Mouse (Mus musculus): ENCODE data around the gene Plekhj1.

Plekhj1 gene

DNA sequence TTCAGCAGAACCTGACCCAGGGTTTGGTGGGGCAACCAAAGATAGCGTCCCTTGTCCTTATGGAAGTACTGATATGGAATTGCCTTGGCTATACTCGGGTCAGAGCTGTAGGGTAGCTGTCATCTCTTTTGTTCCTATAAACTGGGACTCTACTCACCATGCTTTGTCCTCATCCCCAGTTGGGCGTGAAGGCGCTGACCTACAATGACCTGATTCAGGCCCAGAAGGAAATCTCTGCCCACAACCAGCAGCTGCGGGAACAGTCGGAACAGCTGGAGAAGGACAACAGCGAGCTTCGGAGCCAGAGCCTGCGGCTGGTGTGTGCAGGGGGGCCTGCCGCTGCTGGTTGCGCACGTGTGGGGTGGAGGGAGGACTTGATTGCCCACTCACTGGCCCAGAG, 13.6 kb downstream of the Plekhj1 start:
- in situ Hi-C loops (cut with MboI, MseI): loop anchor here in 1 of 2 experiments (5.0 kb wide), 1 partner anchor 73 kb away; no protein-coding TSS in a partner anchor

GRCm38 (mm10) chr10:80784302-80784701, 14.1 kb downstream of the Plekhj1 start:
- in situ Hi-C loops (cut with MboI, MseI): no loop called here

GRCm38 (mm10) chr10:80779565-80779964, 18.9 kb downstream of the Plekhj1 start:
- in situ Hi-C loops (cut with MboI, MseI): no loop called here

DNA sequence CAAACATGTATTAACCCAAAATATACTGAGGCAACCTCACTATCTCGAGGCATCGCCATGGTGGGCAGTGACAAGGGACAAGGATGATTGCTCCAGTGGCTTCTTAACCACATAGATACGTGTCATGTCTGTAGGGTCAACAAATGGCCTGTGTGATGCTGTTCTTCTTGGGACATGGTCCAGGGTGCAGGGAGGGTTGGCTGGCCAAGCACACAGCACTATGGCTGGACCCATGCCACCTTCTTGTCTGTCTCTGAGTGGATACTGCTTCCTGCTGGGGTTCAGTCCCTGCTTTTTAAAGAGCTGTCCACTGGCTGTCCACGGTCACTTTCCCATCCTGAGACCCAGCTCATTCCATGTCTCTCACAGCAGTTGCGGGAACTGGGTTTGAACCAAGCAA, 21.3 kb downstream of the Plekhj1 start:
- in situ Hi-C loops (cut with MboI, MseI): no loop called here

DNA sequence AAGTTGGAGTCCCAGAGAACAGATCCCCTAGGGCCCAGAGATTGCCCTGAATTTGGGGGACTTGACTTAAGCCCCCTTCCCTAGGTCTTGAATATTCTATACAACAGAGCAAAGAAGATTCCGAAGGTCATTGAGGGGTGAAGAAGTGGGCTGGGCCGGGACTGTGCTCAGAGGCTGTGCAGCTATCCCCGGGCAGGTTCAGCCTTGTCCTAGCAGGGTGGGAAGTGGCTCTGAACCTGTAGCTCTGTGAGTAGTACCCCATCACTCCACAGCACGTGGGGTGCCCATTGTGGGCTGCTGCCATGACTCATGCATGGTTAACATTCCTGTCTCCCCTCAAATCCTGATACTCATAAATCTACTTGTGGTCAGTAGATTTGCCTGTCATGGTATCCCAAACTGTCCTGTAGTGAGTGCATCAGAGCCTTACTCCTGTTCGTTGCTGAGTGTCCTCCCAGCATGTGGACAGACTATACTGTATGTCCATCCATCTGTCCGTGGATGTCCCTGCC, 22.0 kb downstream of the Plekhj1 start:
- in situ Hi-C loops (cut with MboI, MseI): no loop called here

GRCm38 (mm10) chr10:80775731-80776130, 22.7 kb downstream of the Plekhj1 start:
- in situ Hi-C loops (cut with MboI, MseI): no loop called here

GRCm38 (mm10) chr10:80774981-80775380, 23.4 kb downstream of the Plekhj1 start:
- in situ Hi-C loops (cut with MboI, MseI): no loop called here

GRCm38 (mm10) chr10:80774549-80774948, 23.9 kb downstream of the Plekhj1 start:
- in situ Hi-C loops (cut with MboI, MseI): no loop called here

GRCm38 (mm10) chr10:80773816-80774215, 24.6 kb downstream of the Plekhj1 start:
- in situ Hi-C loops (cut with MboI, MseI): no loop called here

DNA sequence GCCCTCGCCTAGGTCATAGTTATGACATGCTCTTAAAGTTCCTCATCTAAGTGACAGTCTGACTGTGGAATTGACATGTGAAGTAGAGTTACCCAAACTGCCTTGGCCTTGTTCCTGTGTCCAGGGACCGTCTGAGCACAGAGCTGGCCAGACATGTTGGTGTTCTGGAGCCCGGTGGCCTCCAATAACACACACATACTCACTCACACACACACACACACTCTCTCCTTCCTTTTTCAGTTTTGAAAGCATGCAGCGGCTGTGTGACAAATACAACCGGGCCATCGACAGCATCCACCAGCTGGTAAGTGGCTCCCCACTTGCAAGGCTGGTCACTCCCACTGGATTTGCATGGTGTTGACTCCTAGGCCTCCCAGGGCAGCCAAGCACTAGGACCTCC, 30.1 kb downstream of the Plekhj1 start:
- in situ Hi-C loops (cut with MboI, MseI): no loop called here

GRCm38 (mm10) chr10:80766161-80766815, 32.1 kb downstream of the Plekhj1 start:
- in situ Hi-C loops (cut with MboI, MseI): no loop called here

- in situ Hi-C loops (cut with MboI, MseI): no loop called here
These were observed 32.7 kb downstream of the Plekhj1 start for GRCm38 (mm10) chr10:80765746-80766145.

DNA sequence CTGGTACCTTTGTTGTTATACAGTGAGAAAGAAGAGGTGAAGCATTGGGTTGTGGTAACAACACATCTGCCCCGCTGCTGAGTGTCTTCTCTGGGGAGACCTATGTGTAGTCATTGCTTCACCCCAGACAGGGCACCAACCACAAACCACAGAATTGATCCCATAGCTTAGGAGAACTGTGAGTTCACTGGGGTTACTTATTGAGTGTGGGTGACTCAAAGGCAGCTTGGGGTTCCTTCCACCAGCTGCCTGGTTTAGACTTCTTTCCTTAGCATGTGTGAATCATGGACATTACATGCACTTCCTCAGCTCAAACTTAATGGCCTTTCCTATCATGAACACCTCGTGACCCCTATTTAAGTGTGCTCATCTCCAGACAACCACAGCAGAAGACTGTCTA, 34.9 kb downstream of the Plekhj1 start:
- in situ Hi-C loops (cut with MboI, MseI): no loop called here

GRCm38 (mm10) chr10:80761821-80762220, 36.6 kb downstream of the Plekhj1 start:
- in situ Hi-C loops (cut with MboI, MseI): no loop called here

- in situ Hi-C loops (cut with MboI, MseI): no loop called here
These were observed 37.6 kb downstream of the Plekhj1 start for GRCm38 (mm10) chr10:80760596-80761524.

- in situ Hi-C loops (cut with MboI, MseI): no loop called here
These were observed 39.8 kb downstream of the Plekhj1 start for GRCm38 (mm10) chr10:80758651-80759050.

DNA sequence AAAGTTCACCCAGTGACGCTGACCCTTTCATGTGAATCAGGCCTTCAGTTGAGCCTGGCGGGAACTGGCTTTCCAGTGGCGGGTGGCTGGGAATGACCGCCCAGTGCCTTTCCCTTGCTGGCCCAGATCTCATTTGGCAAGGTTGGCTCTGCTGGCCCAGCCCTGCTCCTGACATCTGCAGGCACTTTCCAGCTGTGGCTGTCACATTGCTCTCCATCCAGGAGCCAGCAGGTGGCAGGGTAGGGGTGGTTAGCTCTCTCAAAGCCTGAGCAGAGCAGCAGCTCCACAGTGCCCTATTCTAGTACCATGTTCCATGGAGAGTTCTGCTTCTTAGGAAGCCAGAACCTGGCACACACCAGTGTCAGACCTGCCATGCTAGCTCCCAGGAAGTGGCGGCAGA, 40.7 kb downstream of the Plekhj1 start:
- in situ Hi-C loops (cut with MboI, MseI): no loop called here

DNA sequence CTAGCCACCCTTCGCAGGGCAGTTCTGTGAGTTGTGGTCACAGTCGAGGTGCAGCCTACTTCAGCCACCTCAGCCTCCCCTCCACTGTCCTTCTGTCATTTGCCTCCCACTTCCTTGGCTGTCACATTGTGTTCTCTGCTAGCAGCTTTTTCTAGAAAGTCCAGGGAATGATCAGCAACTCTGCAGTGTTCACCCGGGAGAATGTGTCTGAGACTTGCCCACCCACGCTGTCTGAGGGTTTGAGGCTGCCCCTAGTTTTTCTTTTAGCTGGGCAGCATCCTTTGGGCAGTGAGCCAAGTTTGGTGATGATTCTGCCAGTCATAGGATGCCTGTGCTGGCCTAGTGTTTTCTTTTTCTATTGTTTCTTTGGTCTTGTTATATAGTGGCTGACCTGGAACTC, 41.5 kb downstream of the Plekhj1 start:
- in situ Hi-C loops (cut with MboI, MseI): no loop called here

DNA sequence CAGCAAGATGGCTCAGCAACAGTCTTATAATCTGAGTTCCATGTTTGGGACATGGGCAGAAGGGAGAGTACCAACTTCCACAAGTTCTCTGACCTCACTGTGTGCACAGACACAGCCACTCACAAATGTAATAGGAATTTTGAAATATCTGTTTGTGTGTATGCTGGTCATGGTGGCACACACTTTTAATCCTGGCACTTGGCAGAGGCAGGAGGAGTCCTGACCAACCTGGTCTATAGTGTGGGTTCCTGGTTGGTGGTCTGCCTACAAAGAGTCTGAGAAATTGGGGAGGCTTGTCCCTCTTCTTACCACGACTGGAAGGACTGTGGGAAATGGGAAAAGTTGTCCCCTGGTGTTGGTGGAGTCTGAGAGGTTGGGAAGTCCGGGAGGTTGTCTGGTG, 41.9 kb downstream of the Plekhj1 start:
- in situ Hi-C loops (cut with MboI, MseI): no loop called here

DNA sequence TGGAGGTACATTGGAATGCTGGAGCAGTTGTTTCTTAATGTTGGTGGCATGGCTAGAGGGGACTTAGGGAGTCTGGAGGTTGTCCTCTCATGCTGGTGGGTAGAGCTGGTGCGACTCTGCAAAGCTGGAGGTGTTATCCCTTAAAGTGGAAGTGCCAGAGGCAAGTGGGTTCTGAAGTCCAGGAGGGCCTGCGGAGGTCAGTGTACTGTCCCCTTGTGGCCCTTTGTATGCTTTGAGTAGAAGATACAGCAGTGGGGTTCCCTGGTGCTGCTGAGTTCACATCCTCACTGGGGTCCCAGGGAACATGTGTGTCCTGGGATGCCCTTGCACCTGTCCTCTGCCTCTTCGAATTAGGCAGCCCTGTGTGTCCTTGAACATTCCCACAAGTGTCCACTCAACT, 42.3 kb downstream of the Plekhj1 start:
- in situ Hi-C loops (cut with MboI, MseI): no loop called here

GRCm38 (mm10) chr10:80755291-80756015, 43.0 kb downstream of the Plekhj1 start:
- in situ Hi-C loops (cut with MboI, MseI): no loop called here

Measured in T-helper 17 cell (primary cell).